Mouse (Mus musculus): ENCODE measurements at regions not wholly inside any gene's neighbourhood (a gene's known extent, or its start where the extent isn't known, plus 50 kb on each side); places are given as distances from the start of the nearest gene placed in this dataset.

DNA sequence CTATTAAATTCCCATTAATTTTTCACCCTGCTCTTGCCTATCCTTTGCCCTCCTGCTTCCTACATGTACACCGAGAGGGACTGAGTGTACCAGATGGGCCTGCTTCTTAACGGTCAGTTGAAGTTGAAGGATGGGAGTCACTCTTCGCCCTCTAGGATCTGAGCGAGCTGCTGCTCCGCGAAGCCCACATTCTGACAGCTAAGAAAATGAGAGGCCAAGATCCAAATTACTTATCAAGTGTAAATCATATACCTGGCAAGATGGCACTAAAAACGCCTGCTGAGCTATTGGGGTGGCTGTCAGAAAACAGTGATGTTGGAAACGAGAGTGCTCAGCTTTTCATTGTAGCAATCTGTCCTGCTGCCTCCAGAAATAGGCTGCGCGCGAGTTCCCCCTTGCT lies 722.4 kb downstream of the Robo2 start:
- TF ChIP-seq TAL1 (IDR thresholded peaks at IDR 0.05; ENCODE audit: low read length) (no peak), GATA1 (IDR thresholded peaks at IDR 0.05; ENCODE audit: low read length) (no peak)
